Mouse (Mus musculus) MEL (cell line): Measurements from ENCODE around the gene Opa3.

ENCODE experiments used
- CHD2 ChIP-seq: IDR thresholded peaks from 2 replicates; pipeline ENCODE4 v1.6.1; 2011; ENCODE audit warnings: low read length, improper control_type of control experiment
- CTCF ChIP-seq, 3 experiments: IDR thresholded peaks in 2 of 3; conservative IDR thresholded peaks in 1 of 3; 2 replicates each; pipeline ENCODE4 v1.5.1; 2011 to 2012; ENCODE audit warnings: low read length in 3 of 3, low read depth in 2 of 3, mild to moderate bottlenecking in 2 of 3, improper control_type of control experiment in 1 of 3, inconsistent platforms in 1 of 3, mixed read lengths in 1 of 3, moderate library complexity in 1 of 3; ENCODE audit not compliant: control insufficient read depth in 1 of 3, insufficient read depth in 1 of 3, poor library complexity in 1 of 3, severe bottlenecking in 1 of 3
- EP300 ChIP-seq, 2 experiments: IDR thresholded peaks; 2 replicates each; pipeline ENCODE4 v1.6.1; 2011; ENCODE audit warnings: improper control_type of control experiment in 2 of 2, low read length in 2 of 2, low read depth in 1 of 2, mild to moderate bottlenecking in 1 of 2
- GABPA ChIP-seq: IDR thresholded peaks from 2 replicates; pipeline ENCODE4 v1.6.1; 2012; ENCODE audit warnings: low read depth, mild to moderate bottlenecking, inconsistent platforms, low read length, improper control_type of control experiment, moderate library complexity
- POLR2A ChIP-seq, 2 experiments: IDR thresholded peaks; 2 replicates each; pipeline ENCODE4 v1.6.1; 2011 to 2012; ENCODE audit warnings: low read length in 2 of 2, mild to moderate bottlenecking in 2 of 2, control low read depth in 1 of 2, improper control_type of control experiment in 1 of 2, low read depth in 1 of 2, moderate library complexity in 1 of 2; ENCODE audit not compliant: control insufficient read depth in 1 of 2, insufficient read depth in 1 of 2, poor library complexity in 1 of 2
- UBTF ChIP-seq: IDR thresholded peaks from 2 replicates; pipeline ENCODE4 v1.6.1; 2012; ENCODE audit warnings: low read depth, mild to moderate bottlenecking, inconsistent platforms, low read length, improper control_type of control experiment, moderate library complexity, borderline replicate concordance; ENCODE audit not compliant: insufficient read depth

- TF ChIP-seq CHD2 (no peak), EP300 (IDR thresholded peaks at IDR 0.05; ENCODE audit: low read depth in 1 of 2, low read length in 2 of 2) (no peak), POLR2A (IDR thresholded peaks at IDR 0.05; ENCODE audit: control insufficient read depth in 1 of 2, insufficient read depth in 1 of 2, low read depth in 1 of 2, low read length in 2 of 2, poor library complexity in 1 of 2) (no peak), GABPA (no peak), CTCF (IDR thresholded peaks at IDR 0.05 in 2 of 3, conservative IDR thresholded peaks at IDR 0.05 in 1 of 3; ENCODE audit: control insufficient read depth in 1 of 3, insufficient read depth in 1 of 3, low read depth in 2 of 3, low read length in 3 of 3, poor library complexity in 1 of 3, severe bottlenecking in 1 of 3) (no peak), UBTF (no peak)
Observed at GRCm38 (mm10) chr7:19184250-19184649, 43.9 kb upstream of the Opa3 start.
